Mouse (Mus musculus): ENCODE data around the gene Gm8165.
"Not testable (repeated sequence)": the region's sequence is repeated elsewhere in the genome, so short reads cannot be mapped to it uniquely, and the experiment has no call there.

Gm8165 gene

DNA sequence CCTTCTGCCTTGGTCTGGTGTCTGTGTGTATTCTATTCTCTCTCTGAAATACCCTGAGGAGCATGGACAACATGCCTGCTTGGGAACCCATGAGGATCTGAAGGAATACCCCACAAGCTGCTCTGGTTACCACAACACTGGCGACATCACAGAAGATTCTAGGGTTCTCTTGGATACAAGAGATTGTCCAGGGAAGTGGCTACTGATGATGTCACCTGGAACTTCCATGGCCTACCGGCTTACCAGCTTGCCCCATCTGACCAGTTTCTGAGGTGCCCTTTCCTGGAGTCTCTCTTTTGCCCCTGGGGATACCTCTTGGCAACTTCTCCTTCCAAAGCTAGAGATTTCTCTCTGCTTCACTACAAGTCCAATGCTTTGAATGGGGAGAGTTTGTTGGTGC lies at the start of gene Gm8165:
TSS of gene Gm8165 (minus strand) at position 101 of the 400 bp plus-strand sequence.
- DNase-seq (ENCODE audit: low read depth, low spot score): not testable (repeated sequence)

DNA sequence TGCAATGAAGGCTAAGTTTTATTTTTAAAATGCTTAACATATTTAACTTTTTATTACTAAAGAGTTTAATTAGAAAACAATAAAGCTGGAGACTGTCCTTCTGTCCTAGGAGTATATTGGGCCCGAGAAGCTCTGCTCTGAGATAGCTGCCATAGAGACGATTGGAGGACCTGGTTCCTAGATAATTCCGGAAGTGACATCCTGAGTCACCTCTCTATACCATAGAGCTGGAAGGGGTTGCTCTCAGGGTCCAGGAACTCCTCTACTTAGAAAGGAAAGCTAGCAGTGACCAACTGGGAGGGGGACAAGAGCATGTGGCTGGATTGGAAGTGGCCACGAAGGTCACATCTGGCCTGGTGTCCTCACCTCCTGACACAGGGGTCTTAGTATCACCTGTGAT lies 20.6 kb upstream of the Gm8165 start, which contains the start of gene Gm7324:
TSS of gene Gm7324 (plus strand) at position 208 of the 400 bp plus-strand sequence.
- not testable (repeated sequence) for DNase-seq (ENCODE audit: low read depth, low spot score)
